Mouse (Mus musculus) left cerebral cortex, adult 2 months (tissue): ENCODE measurements around the gene Trim10. TPM values are rescaled to one million over a fixed set of nuclear protein-coding genes. Genes with fewer than 3 reads are reported as not detected.

Source experiments
- DNase-seq, 2 experiments: peaks; one replicate each; pipeline ENCODE4 v3.0.0; 2021 to 2022; ENCODE audit warnings: low spot score in 2 of 2, mixed read lengths in 1 of 2; ENCODE audit errors: extremely low spot score in 1 of 2
- H3K27ac ChIP-seq: fragments of 200-600 bp; 2 replicates; pipeline ENCODE4 v1.8.1; 2022
- H3K4me3 ChIP-seq: fragments of 200-600 bp; 2 replicates; pipeline ENCODE4 v1.8.1; 2022
- CTCF ChIP-seq: fragments of 200-600 bp; IDR thresholded peaks from 2 replicates; pipeline ENCODE4 v1.8.1; 2022; ENCODE audit warnings: antibody characterized with exemption, mild to moderate bottlenecking, moderate library complexity
- intact Hi-C: fragments of 180-260 bp; cut with DNase I; formaldehyde crosslinking; loops from one replicate; pipeline ENCODE4 v1.15.1; 2025
- total RNA-seq, 2 experiments: library from RNA; stranded (reverse); gene quantifications; 2 replicates each; pipeline ENCODE4 v1.2.3; 2021

Gene Trim10
- total RNA-seq, 2 experiments from 2014 or later: not detected

- no peak overlapping the region for H3K4me3 ChIP-seq
- intact Hi-C loops: no loop called here
- no peak for TF ChIP-seq CTCF
- DNase-seq: no peak
- H3K27ac ChIP-seq: no peak overlapping the region
Observed at GRCm38 (mm10) chr17:36923491-36923890, 54.1 kb downstream of the Trim10 start.

Other genes with a start within 250 kb of the Trim10 start
- not detected for gene H2-M9, start 226.9 kb upstream of the Trim10 start, total RNA-seq
- gene H2-M1, start 197.4 kb upstream of the Trim10 start, total RNA-seq: not detected
- gene H2-M10.5, start 96.7 kb upstream of the Trim10 start, total RNA-seq: not detected
- not detected for gene H2-M10.6, start 57.4 kb upstream of the Trim10 start, total RNA-seq
- gene Trim26, start 32.4 kb upstream of the Trim10 start, total RNA-seq: 10 to 100 TPM; 18.6 to 22.7 TPM
- not detected for gene Trim15, start 2.4 kb upstream of the Trim10 start, total RNA-seq
- gene Trim40, start 20.5 kb downstream of the Trim10 start, total RNA-seq: not detected
- not detected for gene Trim31, start 28.5 kb downstream of the Trim10 start, total RNA-seq
- 10 to 100 TPM in 1 of 2 experiments, 1 to 10 TPM in 1; 8.2 to 12.5 TPM for gene Rnf39, start 73.3 kb downstream of the Trim10 start, total RNA-seq
- 100 to 1,000 TPM; 132 to 146 TPM for gene Ppp1r11, start 82.2 kb downstream of the Trim10 start, total RNA-seq
- gene Znrd1, start 89.0 kb downstream of the Trim10 start, total RNA-seq: 10 to 100 TPM; 30.6 to 31.6 TPM
- 1 to 10 TPM; 5.3 to 6.2 TPM for gene Znrd1as, start 89.0 kb downstream of the Trim10 start, total RNA-seq
- not detected for gene 2410137M14Rik, start 111.7 kb downstream of the Trim10 start, total RNA-seq
- under 1 TPM; 0.61 to 0.75 TPM for gene H2-M5, start 120.0 kb downstream of the Trim10 start, total RNA-seq
- 10 to 100 TPM; 16.7 to 17.8 TPM for gene Zfp57, start 131.6 kb downstream of the Trim10 start, total RNA-seq
- 10 to 100 TPM; 29.1 to 29.2 TPM for gene Mog, start 153.8 kb downstream of the Trim10 start, total RNA-seq
- 100 to 1,000 TPM; 687 to 720 TPM for gene Gabbr1, start 176.4 kb downstream of the Trim10 start, total RNA-seq
- under 1 TPM in 1 of 2 experiments, not detected in 1; 0.12 TPM for gene Olfr90, start 218.9 kb downstream of the Trim10 start, total RNA-seq
- not detected for gene Olfr91, start 228.7 kb downstream of the Trim10 start, total RNA-seq